Mouse (Mus musculus): ENCODE measurements around the gene Hk1. TPM values are rescaled to one million over a fixed set of nuclear protein-coding genes. Genes with fewer than 3 reads are reported as not detected.
A peak's percentile ranks its signal among the peaks of the same experiment; 100 is the strongest.

Gene Hk1
- polyA plus RNA-seq, 1 experiment: 10.0 TPM

GRCm38 (mm10) chr10:62287460-62288124 lies 92.1 kb downstream of the Hk1 start:
- H3K27me3 ChIP-seq (ENCODE audit: control insufficient read depth, insufficient read depth, low read length): no peaks in the 10 kb centered on the region
- H3K36me3 ChIP-seq (ENCODE audit: control insufficient read depth, insufficient read depth, low read length): peaks cover 6% of the 10 kb centered on the region; the same call in 1 of the 2 replicates
- no peak overlapping the region for H3K4me3 ChIP-seq (ENCODE audit: low read depth, low read length)
- TF ChIP-seq POLR2A (IDR thresholded peaks at IDR 0.05; ENCODE audit: low read depth, low read length): no peak
- TF ChIP-seq CTCF (IDR thresholded peaks at IDR 0.05; ENCODE audit: extremely low read depth, insufficient read length, insufficient replicate concordance, low read depth, low read length): no peak
- H3K4me1 ChIP-seq (ENCODE audit: control insufficient read depth, insufficient read depth, insufficient read length, low read length): no peaks in the 10 kb centered on the region
- no peak overlapping the region for H3K27ac ChIP-seq (ENCODE audit: insufficient read depth, low read depth, low read length)
- WGBS: 64% methylated on average over 6 of the region's 6 CpGs

DNA sequence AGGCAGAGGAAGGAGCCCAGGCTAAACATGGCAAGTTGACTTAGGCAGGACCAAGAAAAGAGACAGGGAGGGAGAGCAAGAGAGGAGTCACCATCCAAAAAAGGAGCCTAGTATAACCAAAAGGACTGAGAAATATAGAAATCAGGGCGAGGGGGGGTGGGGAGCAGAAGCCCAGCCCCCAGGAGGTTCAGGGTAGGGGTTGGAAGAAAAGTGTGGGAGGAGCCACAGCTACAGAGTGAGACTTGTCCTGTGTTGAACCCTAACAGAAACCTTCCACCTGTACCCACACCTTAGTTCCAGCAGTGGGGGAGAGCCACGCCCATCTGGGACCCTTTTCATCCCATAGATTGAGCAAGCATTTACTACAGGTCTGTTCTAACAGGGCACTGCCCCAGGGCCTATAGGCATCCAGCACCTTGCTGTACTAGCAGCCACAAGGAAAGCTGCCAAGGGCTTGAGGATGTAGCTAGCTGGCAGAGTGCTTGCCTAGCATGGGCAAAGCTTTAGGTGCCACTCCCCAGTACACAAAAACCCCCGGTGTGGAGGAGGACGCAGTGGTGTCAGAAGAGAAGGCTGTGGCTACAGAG lies 96.4 kb downstream of the Hk1 start:
- no peak for TF ChIP-seq CTCF (IDR thresholded peaks at IDR 0.05; ENCODE audit: extremely low read depth, insufficient read length, insufficient replicate concordance, low read depth, low read length)
- no peak for TF ChIP-seq POLR2A (IDR thresholded peaks at IDR 0.05; ENCODE audit: low read depth, low read length)
- H3K36me3 ChIP-seq (ENCODE audit: control insufficient read depth, insufficient read depth, low read length): peaks cover 4% of the 10 kb centered on the region; the same call in 1 of the 2 replicates
- WGBS: 69% methylated on average over 4 of the region's 4 CpGs
- H3K27ac ChIP-seq (ENCODE audit: insufficient read depth, low read depth, low read length): no peak overlapping the region
- no peak overlapping the region for H3K4me3 ChIP-seq (ENCODE audit: low read depth, low read length)
- H3K27me3 ChIP-seq (ENCODE audit: control insufficient read depth, insufficient read depth, low read length): no peaks in the 10 kb centered on the region
- no peaks in the 10 kb centered on the region for H3K4me1 ChIP-seq (ENCODE audit: control insufficient read depth, insufficient read depth, insufficient read length, low read length)

- no peak overlapping the region for H3K4me3 ChIP-seq (ENCODE audit: low read depth, low read length)
- H3K4me1 ChIP-seq (ENCODE audit: control insufficient read depth, insufficient read depth, insufficient read length, low read length): no peaks in the 10 kb centered on the region
- no peaks in the 10 kb centered on the region for H3K27me3 ChIP-seq (ENCODE audit: control insufficient read depth, insufficient read depth, low read length)
- 67% methylated on average over 9 of the region's 9 CpGs for WGBS
- TF ChIP-seq CTCF (IDR thresholded peaks at IDR 0.05; ENCODE audit: extremely low read depth, insufficient read length, insufficient replicate concordance, low read depth, low read length) (no peak), POLR2A (IDR thresholded peaks at IDR 0.05; ENCODE audit: low read depth, low read length) (no peak)
- H3K36me3 ChIP-seq (ENCODE audit: control insufficient read depth, insufficient read depth, low read length): peaks cover 4% of the 10 kb centered on the region; the same call in 1 of the 2 replicates
- no peak overlapping the region for H3K27ac ChIP-seq (ENCODE audit: insufficient read depth, low read depth, low read length)
Measured at GRCm38 (mm10) chr10:62282782-62283181, 96.9 kb downstream of the Hk1 start.

DNA sequence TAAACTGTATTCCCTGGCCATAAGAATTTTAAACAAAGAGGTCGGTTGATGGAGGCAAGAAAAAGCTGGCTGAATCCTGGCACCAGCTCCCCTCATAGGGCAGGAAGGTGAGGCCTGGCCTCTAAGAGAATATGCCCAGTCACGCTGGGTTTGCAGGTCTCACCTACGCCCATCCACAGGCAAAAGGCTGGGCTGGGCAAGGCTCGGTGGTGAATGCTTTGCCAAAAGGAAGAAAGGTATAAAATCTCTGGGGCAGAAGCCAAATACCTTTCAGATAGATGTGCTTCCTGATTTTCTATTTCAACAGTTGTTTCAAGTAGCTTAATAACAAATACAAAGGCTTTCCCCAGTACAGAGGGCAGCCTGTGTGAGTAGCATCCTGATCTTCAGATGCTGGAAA lies 100.0 kb downstream of the Hk1 start:
- Histone ChIP-seq H3K4me1 (ENCODE audit: control insufficient read depth, insufficient read depth, insufficient read length, low read length) (no peaks in the 10 kb centered on the region), H3K4me3 (ENCODE audit: low read depth, low read length) (no peak overlapping the region), H3K27ac (ENCODE audit: insufficient read depth, low read depth, low read length) (no peak overlapping the region), H3K27me3 (ENCODE audit: control insufficient read depth, insufficient read depth, low read length) (no peaks in the 10 kb centered on the region), H3K36me3 (ENCODE audit: control insufficient read depth, insufficient read depth, low read length) (peaks cover 2% of the 10 kb centered on the region; the same call in 1 of the 2 replicates)
- WGBS: 26% methylated on average over 4 of the region's 4 CpGs
- TF ChIP-seq POLR2A (IDR thresholded peaks at IDR 0.05; ENCODE audit: low read depth, low read length) (no peak), CTCF (IDR thresholded peaks at IDR 0.05; ENCODE audit: extremely low read depth, insufficient read length, insufficient replicate concordance, low read depth, low read length) (no peak)

GRCm38 (mm10) chr10:62279066-62279465 lies 100.6 kb downstream of the Hk1 start:
- 60% methylated on average over 3 of the region's 3 CpGs for WGBS
- H3K4me1 ChIP-seq (ENCODE audit: control insufficient read depth, insufficient read depth, insufficient read length, low read length): no peaks in the 10 kb centered on the region

GRCm38 (mm10) chr10:62277499-62278293 lies 102.0 kb downstream of the Hk1 start:
- WGBS: 89% methylated on average over 18 of the region's 19 CpGs
- Histone ChIP-seq H3K36me3 (ENCODE audit: control insufficient read depth, insufficient read depth, low read length) (no peaks in the 10 kb centered on the region), H3K4me1 (ENCODE audit: control insufficient read depth, insufficient read depth, insufficient read length, low read length) (no peaks in the 10 kb centered on the region), H3K27ac (ENCODE audit: insufficient read depth, low read depth, low read length) (no peak overlapping the region), H3K4me3 (ENCODE audit: low read depth, low read length) (no peak overlapping the region), H3K27me3 (ENCODE audit: control insufficient read depth, insufficient read depth, low read length) (no peaks in the 10 kb centered on the region)
- TF ChIP-seq CTCF (IDR thresholded peaks at IDR 0.05; ENCODE audit: extremely low read depth, insufficient read length, insufficient replicate concordance, low read depth, low read length) (no peak), POLR2A (IDR thresholded peaks at IDR 0.05; ENCODE audit: low read depth, low read length) (no peak)

More at GRCm38 (mm10) chr10:62279066-62279465, 100.6 kb downstream of the Hk1 start:
- H3K27me3 ChIP-seq (ENCODE audit: control insufficient read depth, insufficient read depth, low read length): no peaks in the 10 kb centered on the region
- peaks cover under 1% of the 10 kb centered on the region; the same call in 1 of the 2 replicates for H3K36me3 ChIP-seq (ENCODE audit: control insufficient read depth, insufficient read depth, low read length)
- H3K4me3 ChIP-seq (ENCODE audit: low read depth, low read length): no peak overlapping the region
- no peak overlapping the region for H3K27ac ChIP-seq (ENCODE audit: insufficient read depth, low read depth, low read length)
- no peak for TF ChIP-seq CTCF (IDR thresholded peaks at IDR 0.05; ENCODE audit: extremely low read depth, insufficient read length, insufficient replicate concordance, low read depth, low read length)
- TF ChIP-seq POLR2A (IDR thresholded peaks at IDR 0.05; ENCODE audit: low read depth, low read length): no peak

GRCm38 (mm10) chr10:62275235-62275634 lies 104.5 kb downstream of the Hk1 start:
- 19% methylated on average over 4 of the region's 4 CpGs for WGBS

More at GRCm38 (mm10) chr10:62275235-62275634, 104.5 kb downstream of the Hk1 start:
- TF ChIP-seq POLR2A (IDR thresholded peaks at IDR 0.05; ENCODE audit: low read depth, low read length) (no peak), CTCF (IDR thresholded peaks at IDR 0.05; ENCODE audit: extremely low read depth, insufficient read length, insufficient replicate concordance, low read depth, low read length) (peak; percentile 41; the same call in 1 of the 2 replicates)
- no peaks in the 10 kb centered on the region for H3K4me1 ChIP-seq (ENCODE audit: control insufficient read depth, insufficient read depth, insufficient read length, low read length)
- H3K27me3 ChIP-seq (ENCODE audit: control insufficient read depth, insufficient read depth, low read length): no peaks in the 10 kb centered on the region
- no peak overlapping the region for H3K27ac ChIP-seq (ENCODE audit: insufficient read depth, low read depth, low read length)
- no peak overlapping the region for H3K4me3 ChIP-seq (ENCODE audit: low read depth, low read length)
- H3K36me3 ChIP-seq (ENCODE audit: control insufficient read depth, insufficient read depth, low read length): no peaks in the 10 kb centered on the region

All from small intestine, adult 2 months (tissue).